Mouse (Mus musculus): ENCODE data around the gene Plekhh2.

DNA sequence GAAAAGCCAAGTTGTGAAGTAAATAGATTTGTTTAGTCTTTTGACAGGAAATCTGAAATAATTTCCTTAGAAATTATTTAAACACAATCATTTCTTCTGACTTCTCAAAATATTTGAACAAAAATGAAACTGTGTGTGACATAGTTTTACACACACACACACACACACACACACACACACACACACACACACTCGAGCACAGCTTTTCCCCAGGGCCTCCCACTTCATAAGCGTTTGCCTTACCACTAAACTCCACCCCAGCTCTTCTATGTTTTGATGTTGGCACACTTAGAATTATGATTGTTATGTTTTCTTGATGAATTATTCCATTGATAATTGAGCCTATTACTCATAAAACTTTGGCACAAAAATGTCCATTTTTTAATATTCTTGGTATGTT is 22.9 kb downstream of the Plekhh2 start:
- TF ChIP-seq POLR2A (IDR thresholded peaks at IDR 0.05; ENCODE audit: control insufficient read depth, extremely low read depth, insufficient read depth, low read length, poor library complexity), result no peak
- TF ChIP-seq CTCF (IDR thresholded peaks at IDR 0.05; ENCODE audit: borderline replicate concordance, control insufficient read depth, extremely low read depth, insufficient read depth, low read length, poor library complexity), result no peak

Measured in thymus, adult 2 months (tissue).